In the genomic region with DNA sequence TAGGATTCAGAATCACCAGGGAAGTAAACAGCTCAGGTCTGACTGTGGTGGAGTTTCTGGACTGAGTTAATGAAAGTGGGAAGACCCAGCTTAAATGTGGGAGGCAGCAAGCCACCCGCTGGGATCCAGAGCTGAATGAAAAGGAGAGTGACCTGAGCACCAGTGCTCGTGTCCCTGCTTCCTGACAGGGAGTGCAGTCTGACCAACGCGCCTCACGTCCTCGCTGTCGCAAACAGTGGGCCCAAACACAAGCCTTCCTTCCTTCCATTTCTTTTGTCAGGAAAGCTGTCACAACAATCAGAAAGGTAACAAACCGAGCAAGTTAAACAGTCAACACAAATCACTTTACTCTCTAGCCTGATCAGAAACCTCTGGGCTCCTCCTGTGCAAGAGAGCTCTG, we compare ENCODE assay signal across 21 mouse cellular contexts. TPM values are rescaled to one million over a fixed set of nuclear protein-coding genes. Genes with fewer than 3 reads are reported as not detected.
DNase-seq lines count a peak whose midpoint lies in the region; ATAC-seq and TF ChIP-seq lines count a peak whose summit lies in the region.
"Had no signal": no experiment of that assay in that cellular context is flagged by ENCODE, and none has a peak within 500 bp of the region (broad histone marks: within the 10 kb centered on the region; RNA-seq: fewer than 3 reads in every experiment).

No protein-coding gene starts in this region.

- peak overlapping the region; percentile 92; the same call in 1 of the 2 replicates for H3K4me3 ChIP-seq in heart, embryonic 10.5 days
- no peak overlapping the region for H3K4me3 ChIP-seq in heart, embryonic 16.5 days (ENCODE audit: low read length)
- no peak overlapping the region for H3K4me3 ChIP-seq in liver, postnatal 0 days (ENCODE audit: low read depth, low read length)
- H3K4me3 ChIP-seq in liver, embryonic 12.5 days, result no peak overlapping the region
- peak overlapping the region; percentile 1; the same call in 1 of the 2 replicates for H3K4me3 ChIP-seq in embryonic fibroblast, embryonic 13.5 days (ENCODE audit: insufficient read depth, low read length)
- H3K4me3 ChIP-seq: forebrain, embryonic 12.5 days; kidney, embryonic 15.5 days; midbrain, embryonic 12.5 days had no signal

- no peak for TF ChIP-seq EP300 in liver, postnatal 0 days (IDR thresholded peaks at IDR 0.05; ENCODE audit: low read depth)

- H3K9me3 ChIP-seq in heart, embryonic 10.5 days, result no peaks in the 10 kb centered on the region
- no peaks in the 10 kb centered on the region for H3K9me3 ChIP-seq in heart, embryonic 16.5 days (replicated peaks; ENCODE audit: control insufficient read depth, low read length)
- H3K9me3 ChIP-seq in liver, postnatal 0 days (ENCODE audit: low read length), result no peaks in the 10 kb centered on the region
- no peaks in the 10 kb centered on the region for H3K9me3 ChIP-seq in liver, embryonic 12.5 days (replicated peaks)
- H3K9me3 ChIP-seq: forebrain, embryonic 12.5 days; kidney, embryonic 15.5 days; limb, embryonic 15.5 days; midbrain, embryonic 12.5 days had no signal

- WGBS in heart, embryonic 10.5 days, result 77% methylated on average over 8 of the region's 8 CpGs
- WGBS in heart, embryonic 16.5 days, result 71% methylated on average over 8 of the region's 8 CpGs
- 79% methylated on average over 8 of the region's 8 CpGs for WGBS in liver, postnatal 0 days (ENCODE audit: insufficient replicate concordance)
- WGBS in liver, embryonic 12.5 days (ENCODE audit: insufficient replicate concordance), result 86% methylated on average over 8 of the region's 8 CpGs

- no peak for TF ChIP-seq POLR2A in embryonic fibroblast, embryonic 13.5 days (IDR thresholded peaks at IDR 0.05; ENCODE audit: low read depth, low read length)

- TF ChIP-seq CTCF in liver, postnatal 0 days (IDR thresholded peaks at IDR 0.05; ENCODE audit: low read depth), result no peak
- no peak for TF ChIP-seq CTCF in embryonic fibroblast, embryonic 13.5 days (IDR thresholded peaks at IDR 0.05; ENCODE audit: borderline replicate concordance, insufficient read depth, low read length)

- H3K36me3 ChIP-seq in heart, embryonic 10.5 days, result peaks cover 51% of the 10 kb centered on the region
- peaks cover 36% of the 10 kb centered on the region for H3K36me3 ChIP-seq in heart, embryonic 16.5 days (ENCODE audit: control insufficient read depth, insufficient read depth)
- H3K36me3 ChIP-seq in liver, postnatal 0 days (replicated peaks; ENCODE audit: insufficient read depth, low read length), result peaks cover 50% of the 10 kb centered on the region
- peaks cover 63% of the 10 kb centered on the region for H3K36me3 ChIP-seq in liver, embryonic 12.5 days

- no peak for DNase-seq in heart, embryonic 10.5 days (ENCODE audit: low spot score)
- no peak for DNase-seq in heart, postnatal 10 days
- no peak for DNase-seq in heart, postnatal 14 days
- no peak for DNase-seq in liver, postnatal 0 days
- DNase-seq: adrenal gland, adult 8-10 months; cerebellum, adult 18-20 months; cerebellum, postnatal 14 days; kidney, postnatal 4 days; lung, embryonic 14.5 days; right cerebral cortex, postnatal 14 days; thymus, postnatal 14 days had no signal

- H3K27me3 ChIP-seq in heart, embryonic 10.5 days (ENCODE audit: insufficient read depth, poor library complexity, severe bottlenecking), result no peaks in the 10 kb centered on the region
- H3K27me3 ChIP-seq in heart, embryonic 16.5 days (ENCODE audit: control insufficient read depth, insufficient read depth, low read length), result no peaks in the 10 kb centered on the region
- no peaks in the 10 kb centered on the region for H3K27me3 ChIP-seq in liver, postnatal 0 days (ENCODE audit: insufficient read depth, low read length)
- no peaks in the 10 kb centered on the region for H3K27me3 ChIP-seq in liver, embryonic 12.5 days (replicated peaks)
- H3K27me3 ChIP-seq: forebrain, embryonic 12.5 days; kidney, embryonic 15.5 days; limb, embryonic 15.5 days; midbrain, embryonic 12.5 days had no signal

- intact Hi-C loops in heart, postnatal 10 days (cut with DNase I), result no loop called here
- intact Hi-C loops in heart, postnatal 14 days (cut with DNase I), result no loop called here

- H3K27ac ChIP-seq in heart, embryonic 10.5 days, result no peak overlapping the region
- H3K27ac ChIP-seq in heart, embryonic 16.5 days (ENCODE audit: low read length), result no peak overlapping the region
- no peak overlapping the region for H3K27ac ChIP-seq in liver, postnatal 0 days (ENCODE audit: low read depth)
- no peak overlapping the region for H3K27ac ChIP-seq in liver, embryonic 12.5 days
- no peak overlapping the region for H3K27ac ChIP-seq in embryonic fibroblast, embryonic 13.5 days (ENCODE audit: insufficient read depth, low read length)
- H3K27ac ChIP-seq: forebrain, embryonic 12.5 days; hindbrain, postnatal 0 days; kidney, embryonic 15.5 days; limb, embryonic 15.5 days; midbrain, embryonic 12.5 days; stomach, postnatal 0 days had no signal

- H3K9ac ChIP-seq in heart, embryonic 16.5 days (ENCODE audit: low read length), result 0 out of 2 replicates have a peak overlapping the region, but pooled peaks have one; percentile 30
- 0 out of 2 replicates have a peak overlapping the region, but pooled peaks have one; percentile 31 for H3K9ac ChIP-seq in liver, postnatal 0 days (replicated peaks)
- no peak overlapping the region for H3K9ac ChIP-seq in liver, embryonic 12.5 days

- H3K4me2 ChIP-seq in heart, embryonic 16.5 days (ENCODE audit: low read depth, low read length), result peak overlapping the region; percentile 12; the same call in 1 of the 2 replicates
- H3K4me2 ChIP-seq in liver, postnatal 0 days (ENCODE audit: low read depth, low read length), result peak overlapping the region; percentile 33; the same call in 1 of the 2 replicates
- H3K4me2 ChIP-seq in liver, embryonic 12.5 days, result no peak overlapping the region
- H3K4me2 ChIP-seq: forebrain, embryonic 12.5 days had no signal

- H3K4me1 ChIP-seq in heart, embryonic 10.5 days, result peaks cover 53% of the 10 kb centered on the region
- H3K4me1 ChIP-seq in heart, embryonic 16.5 days (ENCODE audit: control insufficient read depth, insufficient read depth, low read length), result peaks cover 46% of the 10 kb centered on the region
- peaks cover 23% of the 10 kb centered on the region for H3K4me1 ChIP-seq in liver, postnatal 0 days (ENCODE audit: insufficient read depth)
- peaks cover 48% of the 10 kb centered on the region for H3K4me1 ChIP-seq in liver, embryonic 12.5 days
- peaks cover 3% of the 10 kb centered on the region; the same call in 1 of the 2 replicates for H3K4me1 ChIP-seq in embryonic fibroblast, embryonic 13.5 days (ENCODE audit: control insufficient read depth, insufficient read depth, low read length)

- ATAC-seq in heart, embryonic 16.5 days (replicated peaks; ENCODE audit: extremely low read depth, insufficient read depth, low FRiP score), result no peak
- ATAC-seq in liver, postnatal 0 days, result no peak
- ATAC-seq in liver, embryonic 12.5 days, result no peak
- ATAC-seq: hindbrain, postnatal 0 days; intestine, embryonic 16.5 days had no signal

RNA-seq across cellular contexts. Expression of a gene that starts 2.7 kb away (rescaled TPM):
- 234 and 235 TPM in 2 replicates for polyA plus RNA-seq in heart, embryonic 10.5 days (2016; fragmentation: Nextera tagmentation; extraction: Ambion mirVana)
- total RNA-seq in heart, postnatal 10 days (2021), result 10 to 100 TPM; 89.4 to 89.9 TPM
- 151 and 171 TPM in 2 replicates for polyA plus RNA-seq in heart, embryonic 16.5 days (2015; fragmentation: Nextera tagmentation; extraction: Ambion mirVana)
- total RNA-seq in heart, postnatal 14 days (2021), result 10 to 100 TPM; 62.0 to 64.2 TPM
- polyA plus RNA-seq in liver, postnatal 0 days (2015; fragmentation: Nextera tagmentation; extraction: Ambion mirVana), result 76.4 and 84.0 TPM in 2 replicates
- 154 and 156 TPM in 2 replicates for polyA plus RNA-seq in liver, embryonic 12.5 days (2016; fragmentation: Nextera tagmentation; extraction: Ambion mirVana)
- polyA plus RNA-seq in embryonic fibroblast, embryonic 13.5 days (2011; ENCODE audit: insufficient read length, low read depth, missing spikeins), result 226 and 279 TPM in 2 replicates

RNA-seq across cellular contexts. Expression of a gene that starts 50.8 kb away (rescaled TPM):
- polyA plus RNA-seq in heart, embryonic 10.5 days (2016; fragmentation: Nextera tagmentation; extraction: Ambion mirVana), result 115 and 169 TPM in 2 replicates
- 10 to 100 TPM; 21.3 to 23.8 TPM for total RNA-seq in heart, postnatal 10 days (2021)
- 80.8 and 90.5 TPM in 2 replicates for polyA plus RNA-seq in heart, embryonic 16.5 days (2015; fragmentation: Nextera tagmentation; extraction: Ambion mirVana)
- total RNA-seq in heart, postnatal 14 days (2021), result 10 to 100 TPM; 18.7 to 18.9 TPM
- polyA plus RNA-seq in liver, postnatal 0 days (2015; fragmentation: Nextera tagmentation; extraction: Ambion mirVana), result 34.3 and 37.0 TPM in 2 replicates
- polyA plus RNA-seq in liver, embryonic 12.5 days (2016; fragmentation: Nextera tagmentation; extraction: Ambion mirVana), result 136 and 138 TPM in 2 replicates
- polyA plus RNA-seq in embryonic fibroblast, embryonic 13.5 days (2011; ENCODE audit: insufficient read length, low read depth, missing spikeins), result 44.4 and 46.0 TPM in 2 replicates

Comparison
In these comparisons a context has a peak if more than half of its experiments do, and no peak if none do; other contexts are left out.
1. H3K4me3 ChIP-seq: peak in heart, embryonic 10.5 days (single experiment) and embryonic fibroblast, embryonic 13.5 days (single experiment); none in heart, embryonic 16.5 days (single experiment), liver, postnatal 0 days (single experiment) and liver, embryonic 12.5 days (single experiment).